Mouse (Mus musculus) mesoderm, embryonic 11.5 days (tissue): ENCODE data around the gene Olfr1466.

ENCODE experiments used
- DNase-seq: peaks from one replicate; pipeline ENCODE4 v3.0.0-alpha.2; 2012; ENCODE audit warnings: low read depth, low spot score

The Olfr1466 gene

DNA sequence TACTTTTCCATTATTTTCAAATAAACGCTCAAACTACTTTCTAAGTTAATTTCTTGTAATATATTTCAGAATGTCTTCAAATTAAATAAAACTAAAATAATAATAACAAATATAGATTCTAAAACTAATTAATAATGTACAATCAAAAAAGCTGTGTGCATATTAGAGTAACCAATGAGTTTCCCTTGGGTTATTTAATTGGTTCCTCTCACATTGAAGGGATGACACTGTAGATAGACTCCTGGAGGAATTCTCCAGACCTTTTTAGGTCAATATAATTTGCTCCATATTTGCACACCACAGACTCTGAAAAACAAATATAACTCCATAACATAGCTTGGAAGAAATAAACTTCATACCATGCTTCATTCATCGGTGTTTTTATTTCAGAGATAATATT lies at the start of gene Olfr1466:
Gene Olfr1466 (plus strand): TSS at position 301 of the 400 bp plus-strand sequence.
- no peak for DNase-seq

DNA sequence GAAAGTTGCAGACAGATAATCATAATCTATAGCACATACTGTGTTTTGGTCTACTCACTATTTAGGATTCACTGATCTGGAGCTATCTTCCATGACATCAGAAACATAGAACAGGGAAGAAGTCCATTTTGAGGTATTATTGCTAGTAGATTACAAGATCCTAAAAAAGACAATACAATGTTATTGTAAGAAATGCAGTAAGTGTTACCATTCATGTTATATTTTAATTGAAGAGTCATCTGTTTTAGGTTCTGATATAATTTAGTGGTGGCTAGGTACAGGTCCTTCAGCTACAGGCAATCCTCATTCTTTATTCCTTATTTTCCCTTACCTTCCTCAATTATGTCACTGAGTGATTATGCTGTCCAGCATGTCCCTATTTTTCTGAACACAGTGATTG lies 23.2 kb upstream of the Olfr1466 start, which contains the start of gene Olfr1465:
Gene Olfr1465 (minus strand): TSS at position 101 of the 400 bp plus-strand sequence.
- DNase-seq = no peak

DNA sequence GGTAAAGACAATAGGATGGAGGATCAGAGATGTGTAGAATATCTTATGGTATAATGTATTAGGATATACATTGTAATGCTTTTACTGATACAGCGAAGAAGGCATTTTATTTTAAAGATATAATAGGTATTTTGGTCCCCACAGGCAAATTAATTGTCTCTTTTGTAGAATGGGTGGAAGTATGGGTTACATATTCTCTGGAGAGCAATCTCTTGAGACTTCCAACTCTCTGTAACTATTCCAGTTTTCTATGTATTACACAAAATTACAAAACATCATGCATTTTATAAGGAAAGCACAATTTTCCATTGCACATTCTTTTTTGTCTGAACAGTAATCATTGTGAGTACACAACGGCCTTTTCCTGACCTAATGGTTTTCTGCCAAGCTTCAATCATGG lies 23.3 kb downstream of the Olfr1466 start, which contains the start of gene Olfr1467:
Gene Olfr1467 (plus strand): TSS at position 301 of the 400 bp plus-strand sequence.
- no peak for DNase-seq
